Mouse (Mus musculus): ENCODE measurements around the gene Pdzd2.
A peak's percentile ranks its signal among the peaks of the same experiment; 100 is the strongest.

Pdzd2 gene

GRCm38 (mm10) chr15:12739277-12740247, at the start of gene Pdzd2:
TSS of gene Pdzd2 (minus strand) at chr15:12739924.
- no peak for DNase-seq (ENCODE audit: low spot score)

- DNase-seq (ENCODE audit: low spot score) = no peak
These were observed 49.7 kb upstream of the Pdzd2 start for GRCm38 (mm10) chr15:12789406-12789867.

DNA sequence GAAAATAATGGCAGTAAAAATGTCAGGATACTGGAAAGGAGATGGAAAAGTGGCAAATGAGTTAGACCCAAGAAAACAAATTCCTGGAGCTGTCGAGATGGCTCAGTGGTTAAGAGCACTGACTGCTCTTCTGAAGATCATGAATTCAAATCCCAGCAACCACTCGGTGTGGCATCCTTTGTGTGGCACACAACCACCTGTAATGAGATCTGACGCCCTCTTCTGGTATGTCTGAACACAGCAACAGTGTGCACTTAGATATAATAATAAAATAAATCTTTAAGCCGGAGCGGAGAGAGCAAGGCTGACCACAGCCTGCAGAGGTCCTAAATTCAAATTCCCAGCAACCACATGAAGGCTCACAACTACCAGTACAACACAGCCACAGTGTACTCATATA, 48.8 kb upstream of the Pdzd2 start:
- no peak for DNase-seq (ENCODE audit: low spot score)

GRCm38 (mm10) chr15:12781729-12782326, 42.1 kb upstream of the Pdzd2 start:
- no peak for DNase-seq (ENCODE audit: low spot score)

DNA sequence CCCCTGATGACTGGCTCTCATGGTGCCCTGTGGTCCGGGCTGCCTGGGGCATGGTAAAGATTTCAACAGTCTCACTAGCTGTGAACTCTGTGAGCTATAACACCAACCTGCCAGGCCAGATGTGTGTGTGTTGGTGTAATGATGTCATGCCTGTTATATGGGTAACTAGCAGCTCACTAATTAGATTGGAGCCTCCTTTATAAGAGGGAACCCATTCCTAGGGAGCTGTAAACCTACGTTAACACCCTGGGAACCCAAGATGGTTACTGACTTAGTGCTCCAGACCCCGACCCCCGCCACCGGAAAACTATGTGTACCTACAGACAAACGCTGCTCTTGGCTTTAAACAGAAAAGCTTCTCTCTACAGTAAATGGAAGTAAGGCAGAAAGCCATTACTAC, 41.6 kb upstream of the Pdzd2 start:
- no peak for DNase-seq (ENCODE audit: low spot score)

- no peak for DNase-seq (ENCODE audit: low spot score)
These were observed 34.5 kb upstream of the Pdzd2 start for GRCm38 (mm10) chr15:12774149-12774753.

DNA sequence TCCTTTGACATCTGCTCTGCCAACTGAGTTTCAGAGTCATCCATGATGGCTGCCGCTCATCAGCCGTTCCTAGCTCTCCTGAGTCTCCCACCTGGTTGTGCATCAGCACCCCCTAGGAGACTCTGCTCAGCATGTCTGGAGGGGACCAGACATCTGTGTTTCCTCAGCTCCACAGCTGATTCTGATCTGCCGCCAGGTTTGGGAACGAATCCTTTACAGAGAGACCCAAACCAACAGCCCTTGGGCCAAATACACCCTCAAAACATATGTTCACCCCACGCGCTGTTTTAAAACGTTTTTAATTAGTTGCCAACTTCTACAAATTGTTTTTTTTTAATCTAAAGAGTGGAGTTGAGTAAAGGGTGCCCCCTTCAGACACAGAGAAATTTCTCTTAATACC, 31.2 kb upstream of the Pdzd2 start:
- no peak for DNase-seq (ENCODE audit: low spot score)

GRCm38 (mm10) chr15:12766848-12767247, 27.1 kb upstream of the Pdzd2 start:
- DNase-seq (ENCODE audit: low spot score) = no peak

GRCm38 (mm10) chr15:12763147-12763546, 23.4 kb upstream of the Pdzd2 start:
- no peak for DNase-seq (ENCODE audit: low spot score)

DNA sequence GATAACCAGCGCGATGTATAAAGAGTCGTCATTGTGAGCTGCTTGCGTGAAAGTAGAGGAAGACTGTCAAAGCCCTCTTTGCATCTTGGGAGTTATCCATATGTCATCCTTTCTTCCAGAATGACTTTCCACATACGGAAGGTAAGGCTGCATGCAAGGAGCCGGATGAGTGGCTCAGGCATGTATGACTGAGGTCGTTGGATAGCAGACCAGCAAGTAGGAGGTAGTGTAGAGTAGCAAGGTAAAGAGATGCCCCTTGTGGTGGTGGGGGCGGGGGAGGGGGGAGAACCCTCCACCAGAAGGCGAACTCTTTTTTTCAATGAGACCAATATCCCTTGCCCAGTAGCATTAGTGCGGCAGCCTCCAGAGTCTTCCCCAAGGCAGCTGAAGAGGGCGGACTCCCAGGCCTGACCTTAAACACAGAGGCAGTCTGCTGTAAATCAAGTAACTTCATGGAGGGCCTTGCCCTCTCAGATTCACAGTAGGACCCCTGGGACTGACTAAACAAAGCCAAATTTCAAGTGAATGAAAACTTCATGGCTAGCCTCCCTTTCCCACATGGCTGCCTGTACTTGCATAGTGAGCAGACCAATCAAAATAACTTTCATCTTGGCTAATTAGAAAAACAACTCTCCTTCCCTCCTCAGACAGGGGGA, 22.7 kb upstream of the Pdzd2 start:
- DNase-seq (ENCODE audit: low spot score) = no peak

- DNase-seq (ENCODE audit: low spot score) = peak; percentile 10
These were observed 21.0 kb upstream of the Pdzd2 start for GRCm38 (mm10) chr15:12760747-12761146.

- DNase-seq (ENCODE audit: low spot score) = no peak
These were observed 18.7 kb upstream of the Pdzd2 start for GRCm38 (mm10) chr15:12758461-12758860.

DNA sequence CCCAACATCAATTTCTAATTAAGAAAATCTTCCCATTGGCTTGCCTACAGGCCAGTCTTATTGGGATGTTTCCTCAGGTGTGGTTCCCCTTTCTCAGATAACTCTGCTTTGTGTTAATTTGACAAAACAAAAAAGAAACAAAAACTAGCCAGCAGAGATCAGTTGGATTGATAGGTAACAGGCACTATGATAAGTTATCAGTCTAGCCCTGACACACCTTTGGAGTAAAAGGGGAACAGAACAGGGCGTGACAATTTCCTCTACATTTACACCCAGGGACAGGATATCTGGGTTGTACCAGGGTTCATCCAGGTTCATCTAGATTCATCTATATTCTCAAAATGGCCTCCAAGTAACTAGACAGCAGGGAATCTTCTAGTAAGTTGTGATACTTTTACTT, 18.0 kb upstream of the Pdzd2 start:
- no peak for DNase-seq (ENCODE audit: low spot score)

DNA sequence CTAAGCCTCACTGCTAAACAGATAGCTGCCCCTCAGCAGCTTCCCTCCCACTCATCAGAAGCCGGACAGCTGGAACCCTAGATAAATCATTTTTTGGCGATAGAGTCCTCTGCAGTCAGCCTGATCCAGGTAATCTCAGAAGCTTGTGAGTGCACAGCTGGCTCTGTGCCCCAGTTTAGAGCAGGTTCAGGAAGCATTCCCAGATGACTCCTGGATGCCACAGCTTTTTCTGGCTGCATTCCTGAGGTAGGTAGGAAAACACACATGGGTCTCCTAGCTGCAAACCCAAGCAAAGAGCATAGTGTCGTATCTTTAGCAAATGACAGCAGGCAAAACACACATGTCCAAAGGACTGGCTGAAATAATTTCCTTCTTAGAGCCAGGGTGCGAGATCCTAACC, 13.5 kb upstream of the Pdzd2 start:
- DNase-seq (ENCODE audit: low spot score) = no peak

DNA sequence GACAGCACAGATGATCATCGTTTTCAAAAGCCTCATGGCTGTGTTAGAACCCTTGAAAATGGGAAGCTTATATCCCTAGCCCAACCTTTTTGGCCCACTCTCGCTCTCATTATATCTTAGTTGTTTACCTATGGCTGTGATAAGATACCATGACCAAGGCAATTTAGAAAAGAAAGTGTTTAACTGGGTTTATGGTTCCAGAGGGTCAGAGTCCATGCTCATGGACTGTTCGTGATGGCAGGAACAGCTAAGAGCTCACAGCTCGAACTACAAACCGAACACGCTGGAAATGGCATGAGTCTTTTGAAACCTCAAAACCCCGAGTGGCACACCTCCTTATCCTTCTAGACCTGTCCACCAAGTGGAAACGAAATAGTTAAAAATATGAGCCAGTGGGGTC, 11.2 kb upstream of the Pdzd2 start:
- DNase-seq (ENCODE audit: low spot score) = no peak

DNA sequence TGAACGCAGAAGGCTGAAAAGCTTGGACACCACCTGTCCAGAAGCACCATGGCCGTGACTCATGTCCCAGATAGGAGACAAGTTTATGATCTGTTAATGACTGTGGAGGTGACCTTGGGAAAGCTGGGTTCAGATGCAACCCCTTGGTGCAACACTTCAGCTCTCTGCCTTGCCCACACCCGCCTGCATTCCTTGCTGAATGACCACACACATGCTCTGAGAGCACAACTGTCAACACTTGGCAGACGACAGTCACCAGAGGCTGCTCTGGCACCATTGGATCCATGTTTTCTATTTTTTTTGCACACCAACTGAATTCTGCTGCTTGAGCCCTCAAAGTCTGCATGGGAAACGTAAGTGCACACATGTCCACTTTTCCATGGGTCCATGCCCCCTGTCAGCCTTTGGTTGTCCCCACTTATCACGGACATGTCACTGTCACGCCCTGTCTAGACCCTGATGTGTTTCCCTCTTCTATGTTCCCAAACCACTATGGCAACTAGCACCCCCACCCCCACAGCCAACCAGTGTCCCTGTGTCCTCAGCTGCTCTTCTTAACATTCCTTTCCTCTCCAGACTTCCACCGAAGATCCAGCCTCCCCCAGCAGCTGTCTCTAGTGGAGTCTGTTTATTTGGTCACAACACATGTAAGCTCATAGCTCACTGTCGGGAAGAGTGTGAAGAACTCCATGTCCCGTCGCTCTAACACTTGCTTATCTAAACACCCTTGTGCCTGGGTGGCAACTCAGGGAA, 10.0 kb upstream of the Pdzd2 start:
- no peak for DNase-seq (ENCODE audit: low spot score)

GRCm38 (mm10) chr15:12742117-12742906, 2.6 kb upstream of the Pdzd2 start:
- no peak for DNase-seq (ENCODE audit: low spot score)

DNA sequence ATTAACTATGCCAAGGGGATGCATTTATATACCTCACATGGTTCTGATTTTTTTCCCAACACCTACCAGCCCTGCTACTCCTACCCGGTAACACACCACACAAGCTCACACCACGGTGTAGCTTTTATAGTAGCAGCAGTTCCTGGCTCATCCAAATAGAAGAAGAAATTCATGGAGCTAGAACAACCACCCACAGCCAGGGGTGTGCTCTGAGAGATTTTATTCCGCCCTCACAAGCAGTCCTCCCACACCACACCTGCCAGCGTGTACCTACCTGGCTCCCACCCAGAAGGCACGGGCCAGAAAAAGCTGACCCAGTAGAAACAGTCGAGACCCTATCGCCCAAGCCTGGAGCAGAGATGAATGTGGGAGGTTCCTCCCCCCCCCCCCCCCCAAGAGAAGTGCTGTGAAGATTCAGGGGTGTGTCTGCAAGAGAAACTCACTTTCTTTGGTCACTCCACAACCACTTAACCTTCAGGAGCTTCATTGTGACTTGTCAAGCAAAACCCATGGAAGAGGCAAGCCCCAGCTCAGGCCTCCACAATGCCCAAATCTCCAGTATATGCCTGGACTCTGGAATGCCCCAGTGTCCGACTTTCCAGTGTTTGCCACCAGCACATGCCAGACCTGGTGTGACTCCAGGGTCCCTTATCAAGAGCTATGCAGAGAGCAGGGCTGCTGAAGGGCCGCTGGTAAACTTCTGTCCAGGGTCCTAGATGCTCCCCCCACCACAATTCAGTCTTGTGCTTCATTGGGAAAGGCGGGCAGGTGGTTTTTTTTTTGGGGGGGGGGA, 1.2 kb downstream of the Pdzd2 start:
- no peak for DNase-seq (ENCODE audit: low spot score)

- no peak for DNase-seq (ENCODE audit: low spot score)
These were observed 4.5 kb downstream of the Pdzd2 start for GRCm38 (mm10) chr15:12735208-12735607.

- no peak for DNase-seq (ENCODE audit: low spot score)
These were observed 5.5 kb downstream of the Pdzd2 start for GRCm38 (mm10) chr15:12734221-12734620.
